ENCODE assay signal across 21 mouse cellular contexts in genomic region chr6:149333036-149333435, GRCm38 (mm10). TPM values are rescaled to one million over a fixed set of nuclear protein-coding genes. Genes with fewer than 3 reads are reported as not detected.
DNase-seq lines count a peak whose midpoint lies in the region; TF ChIP-seq lines count a peak whose summit lies in the region.
"Had no signal": no experiment of that assay in that cellular context is flagged by ENCODE, and none has a peak within 500 bp of the region (broad histone marks: within the 10 kb centered on the region; RNA-seq: fewer than 3 reads in every experiment).

No protein-coding gene starts in this region.

- H3K4me3 ChIP-seq in kidney, adult 2 months (ENCODE audit: insufficient read depth, low read depth, low read length), result no peak overlapping the region
- H3K4me3 ChIP-seq: embryonic facial prominence, embryonic 13.5 days; erythroblast, embryonic 14.5 days; forebrain, embryonic 15.5 days; heart, adult 2 months; heart, embryonic 15.5 days; hindbrain, embryonic 13.5 days had no signal

- peaks cover 34% of the 10 kb centered on the region for H3K36me3 ChIP-seq in kidney, adult 2 months (ENCODE audit: control insufficient read depth, insufficient read depth, low read length)

- no peak for TF ChIP-seq POLR2A in kidney, adult 2 months (IDR thresholded peaks at IDR 0.05; ENCODE audit: low read depth, low read length)

- H3K27ac ChIP-seq in kidney, adult 2 months (ENCODE audit: insufficient read depth, low read depth, low read length), result peak overlapping the region; percentile 95
- H3K27ac ChIP-seq: embryonic facial prominence, embryonic 13.5 days; forebrain, embryonic 15.5 days; heart, adult 2 months; heart, embryonic 15.5 days; hindbrain, embryonic 13.5 days had no signal

- H3K4me1 ChIP-seq in kidney, adult 2 months (ENCODE audit: control insufficient read depth, insufficient read depth, low read length), result peaks cover 4% of the 10 kb centered on the region; the same call in 1 of the 2 replicates
- H3K4me1 ChIP-seq: embryonic facial prominence, embryonic 13.5 days; forebrain, embryonic 15.5 days; heart, embryonic 15.5 days; hindbrain, embryonic 13.5 days had no signal

- WGBS in kidney, adult 2 months, result 34% methylated on average over 2 of the region's 2 CpGs

- H3K27me3 ChIP-seq in kidney, adult 2 months (replicated peaks; ENCODE audit: control insufficient read depth, insufficient read depth, low read length), result no peaks in the 10 kb centered on the region
- H3K27me3 ChIP-seq: embryonic facial prominence, embryonic 13.5 days; forebrain, embryonic 15.5 days; heart, embryonic 15.5 days; hindbrain, embryonic 13.5 days had no signal

- peak; percentile 89 for DNase-seq in kidney, adult 2 months
- no peak for DNase-seq in kidney, postnatal 10 days
- DNase-seq in kidney, postnatal 14 days, result peak; percentile 26
- DNase-seq in kidney, postnatal 4 days, result no peak
- peak; percentile 74 for DNase-seq in adipocyte (ENCODE audit: low spot score)
- peak; percentile 62 for DNase-seq in fibroblast of lung, adult 2 months (ENCODE audit: low read depth)
- no peak for DNase-seq in layer of hippocampus, postnatal 36 days
- no peak for DNase-seq in cerebellum, adult 9-10 months
- DNase-seq: adrenal gland, postnatal 10 days; B cell, adult 2 months; cerebellum, adult 11 months; cerebellum, adult 8-10 months; cerebellum, postnatal 25 days; gastrocnemius, postnatal 10 days; heart, adult 2 months; heart, postnatal 14 days had no signal

- TF ChIP-seq CTCF in kidney, adult 2 months (conservative IDR thresholded peaks at IDR 0.05; ENCODE audit: insufficient read depth, insufficient read length, low read depth, low read length), result no peak

RNA-seq across cellular contexts. Expression of gene Resf1, which starts 23.8 kb away (rescaled TPM):
- polyA plus RNA-seq in kidney, adult 2 months (2012; rRNA removed), result 9.6 and 11.8 TPM in 2 replicates
- total RNA-seq in layer of hippocampus, postnatal 36 days (2021), result 10 to 100 TPM; 15.6 to 21.2 TPM

Comparison
In these comparisons a context has a peak if more than half of its experiments do, and no peak if none do; other contexts are left out.
1. DNase-seq: peak in kidney, adult 2 months (single experiment), kidney, postnatal 14 days (single experiment), adipocyte (single experiment) and fibroblast of lung, adult 2 months (single experiment); none in kidney, postnatal 10 days (single experiment), kidney, postnatal 4 days (0 of 2), layer of hippocampus, postnatal 36 days (0 of 2) and cerebellum, adult 9-10 months (single experiment).